Mouse (Mus musculus) CH12.LX (cell line): ENCODE results near the gene Gss. TPM values are rescaled to one million over a fixed set of nuclear protein-coding genes. Genes with fewer than 3 reads are reported as not detected.

ENCODE experiments used
- DNase-seq: peaks from one replicate; pipeline ENCODE4 v3.0.0-alpha.2; 2013; ENCODE audit errors: extremely low read depth
- H3K27ac ChIP-seq: 2 replicates; pipeline ENCODE4 v1.5.1; 2012; ENCODE audit warnings: low read depth, mild to moderate bottlenecking, control low read depth, moderate library complexity; ENCODE audit not compliant: insufficient read depth
- H3K27me3 ChIP-seq: replicated peaks from 2 replicates; pipeline ENCODE3; 2012; ENCODE audit warnings: inconsistent platforms
- H3K36me3 ChIP-seq, 2 experiments: replicated peaks in 1 of 2; 2 replicates each; pipeline versions ENCODE3 to v1.6.1; 2012; ENCODE audit warnings: inconsistent platforms in 1 of 2, low read length in 1 of 2, mild to moderate bottlenecking in 1 of 2, mixed read lengths in 1 of 2, moderate library complexity in 1 of 2; ENCODE audit not compliant: control insufficient read depth in 1 of 2, insufficient read depth in 1 of 2
- H3K4me1 ChIP-seq, 2 experiments: 2 replicates each; pipeline ENCODE4 v1.6.1; 2012; ENCODE audit warnings: inconsistent platforms in 1 of 2, moderate library complexity in 1 of 2; ENCODE audit not compliant: insufficient read depth in 2 of 2, control insufficient read depth in 1 of 2
- H3K4me2 ChIP-seq: 2 replicates; pipeline ENCODE4 v1.6.1; 2012; ENCODE audit warnings: low read depth, mild to moderate bottlenecking, control low read depth; ENCODE audit not compliant: poor library complexity, insufficient read depth, severe bottlenecking
- H3K4me3 ChIP-seq, 3 experiments: fragments of 150-350 bp in 1 of 3; sonication (generic) in 1 of 3; replicated peaks in 1 of 3; 2 replicates each; pipeline versions ENCODE3 to v1.5.1; 2011 to 2012; ENCODE audit warnings: low read depth in 2 of 3, low read length in 2 of 3, mild to moderate bottlenecking in 2 of 3, moderate library complexity in 2 of 3, control low read depth in 1 of 3, improper control_type of control experiment in 1 of 3, inconsistent platforms in 1 of 3, mixed read lengths in 1 of 3; ENCODE audit not compliant: poor library complexity in 1 of 3
- H3K79me2 ChIP-seq: replicated peaks from 2 replicates; pipeline ENCODE4 v1.6.1; 2012; ENCODE audit warnings: mild to moderate bottlenecking, moderate library complexity; ENCODE audit not compliant: control insufficient read depth, poor library complexity, insufficient read depth, severe bottlenecking; ENCODE audit errors: extremely low read depth
- H3K9ac ChIP-seq: 2 replicates; pipeline ENCODE4 v1.6.1; 2012; ENCODE audit warnings: low read depth, mild to moderate bottlenecking, control low read depth, moderate library complexity; ENCODE audit not compliant: insufficient read depth
- H3K9me3 ChIP-seq: replicated peaks from 2 replicates; pipeline ENCODE3; 2012; ENCODE audit warnings: low read length, inconsistent platforms, mixed read lengths
- CHD2 ChIP-seq: IDR thresholded peaks from 2 replicates; pipeline ENCODE4 v1.6.1; 2011; ENCODE audit warnings: low read length, improper control_type of control experiment
- CTCF ChIP-seq, 2 experiments: IDR thresholded peaks in 1 of 2; conservative IDR thresholded peaks in 1 of 2; 2 replicates each; pipeline ENCODE4 v1.5.1; 2011 to 2012; ENCODE audit warnings: low read depth in 2 of 2, low read length in 2 of 2, improper control_type of control experiment in 1 of 2, inconsistent platforms in 1 of 2, mild to moderate bottlenecking in 1 of 2, moderate library complexity in 1 of 2
- ELF1 ChIP-seq: IDR thresholded peaks from 2 replicates; pipeline ENCODE4 v1.6.1; 2014; ENCODE audit warnings: low read depth, mild to moderate bottlenecking, inconsistent platforms, low read length, improper control_type of control experiment
- GABPA ChIP-seq: IDR thresholded peaks from 2 replicates; pipeline ENCODE4 v1.6.1; 2012; ENCODE audit warnings: low read depth, low read length, improper control_type of control experiment, inconsistent platforms; ENCODE audit not compliant: insufficient replicate concordance
- JUND ChIP-seq: conservative IDR thresholded peaks from 2 replicates; pipeline ENCODE4 v1.6.1; 2011; ENCODE audit warnings: low read depth, low read length, improper control_type of control experiment
- KAT2A ChIP-seq: IDR thresholded peaks from 2 replicates; pipeline ENCODE4 v1.6.1; 2012; ENCODE audit warnings: low read length, improper control_type of control experiment, inconsistent platforms; ENCODE audit not compliant: insufficient replicate concordance
- MEF2A ChIP-seq: IDR thresholded peaks from 2 replicates; pipeline ENCODE4 v1.6.1; 2014; ENCODE audit warnings: low read depth, mild to moderate bottlenecking, inconsistent platforms, low read length, improper control_type of control experiment, borderline replicate concordance
- MXI1 ChIP-seq: IDR thresholded peaks from 2 replicates; pipeline ENCODE4 v1.6.1; 2011; ENCODE audit warnings: mild to moderate bottlenecking, low read depth, low read length, improper control_type of control experiment
- NRF1 ChIP-seq: IDR thresholded peaks from 2 replicates; pipeline ENCODE4 v1.6.1; 2014; ENCODE audit warnings: low read depth, mild to moderate bottlenecking, inconsistent platforms, low read length, improper control_type of control experiment, moderate library complexity
- POLR2AphosphoS2 ChIP-seq: IDR thresholded peaks from 2 replicates; pipeline ENCODE4 v1.6.1; 2011; ENCODE audit warnings: low read depth, low read length, improper control_type of control experiment
- TBP ChIP-seq: conservative IDR thresholded peaks from 2 replicates; pipeline ENCODE4 v1.6.1; 2011; ENCODE audit warnings: low read depth, low read length, improper control_type of control experiment
- USF1 ChIP-seq: IDR thresholded peaks from 2 replicates; pipeline ENCODE4 v1.6.1; 2014; ENCODE audit warnings: low read depth, mild to moderate bottlenecking, inconsistent platforms, low read length, improper control_type of control experiment
- USF2 ChIP-seq: conservative IDR thresholded peaks from 2 replicates; pipeline ENCODE4 v1.6.1; 2011; ENCODE audit warnings: low read depth, low read length, improper control_type of control experiment
- dilution Hi-C: fragments of 300-500 bp; cut with MboI; formaldehyde crosslinking; loops from 2 replicates; pipeline ENCODE4 v1.14.3; 2020; ENCODE audit warnings: low sequenced_read_pairs; ENCODE audit not compliant: extremely low pct_unique_long_range_greater_than_20kb, extremely low pct_ligation_motif_present
- in situ Hi-C: fragments of 300-500 bp; cut with MboI; formaldehyde crosslinking; loops from 3 replicates; pipeline ENCODE4 v1.14.3; 2019; ENCODE audit warnings: low sequenced_read_pairs, low pct_ligation_motif_present, low pct_unique_long_range_greater_than_20kb, mixed read lengths
- polyA plus RNA-seq: library from polyadenylated mRNA; unstranded; fragments of >175 nt; gene quantifications from 2 replicates; pipeline ENCODE4 v1.2.1, GENCODE M21; 2012; ENCODE audit warnings: low read depth; ENCODE audit not compliant: insufficient read length
- total RNA-seq, 2 experiments: library from RNA; depleted of rRNA; stranded (reverse); fragments of 300-350 nt in 1 of 2; fragments of >200 nt in 1 of 2; gene quantifications; 2 replicates each; pipeline ENCODE4 v1.2.3; 2012 to 2014

The Gss gene
- total and polyA plus RNA-seq, 3 experiments: 17.3 to 21.9 (median 18.0) TPM

- TF ChIP-seq TBP: no peak
- TF ChIP-seq USF2: no peak
- TF ChIP-seq, all 38 proteins: peak for 0
These were observed 38.1 kb downstream of the Gss start (continued) for GRCm38 (mm10) chr2:155554426-155554985.

DNA sequence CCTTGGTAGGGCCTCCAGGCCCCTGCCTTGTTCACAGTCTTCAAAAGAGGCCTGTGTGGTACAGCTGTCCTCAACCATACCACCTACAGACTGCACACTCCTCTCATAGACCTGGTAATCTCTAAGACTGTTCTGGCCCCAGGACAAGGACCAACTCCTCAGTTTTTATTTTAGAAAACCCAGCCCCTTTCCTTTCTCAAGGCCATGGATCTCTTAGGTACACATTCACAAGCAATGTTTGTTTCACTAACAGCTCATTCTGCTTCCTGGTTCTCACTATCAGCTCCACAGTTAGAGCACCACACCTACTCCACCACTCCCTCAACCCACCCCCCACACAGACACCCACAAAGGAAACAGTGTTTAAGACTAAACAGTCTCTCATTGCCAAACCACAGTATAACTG is 39.7 kb downstream of the Gss start:
- Histone ChIP-seq H3K4me2 (no peak overlapping the region), H3K27ac (no peak overlapping the region), H3K9ac (no peak overlapping the region), H3K9me3 (no peaks in the 10 kb centered on the region), H3K36me3 (no peaks in the 10 kb centered on the region)
- DNase-seq: no peak
- TF ChIP-seq KAT2A: no peak
- no peak for TF ChIP-seq CTCF (conservative IDR thresholded peaks at IDR 0.05 in 1 of 2, IDR thresholded peaks at IDR 0.05 in 1 of 2; ENCODE audit: low read depth in 2 of 2, low read length in 2 of 2)
- TF ChIP-seq, all 38 proteins: peak for 0
- H3K79me2 ChIP-seq: no peaks in the 10 kb centered on the region
- dilution Hi-C loops: no loop called here
- no peak overlapping the region for H3K4me3 ChIP-seq
- H3K27me3 ChIP-seq: no peaks in the 10 kb centered on the region
- in situ Hi-C loops: no loop called here
- no peaks in the 10 kb centered on the region for H3K4me1 ChIP-seq

GRCm38 (mm10) chr2:155552336-155552735 is 40.3 kb downstream of the Gss start:
- Histone ChIP-seq H3K9ac (no peak overlapping the region), H3K27ac (no peak overlapping the region), H3K27me3 (no peaks in the 10 kb centered on the region), H3K79me2 (no peaks in the 10 kb centered on the region), H3K36me3 (no peaks in the 10 kb centered on the region), H3K9me3 (no peaks in the 10 kb centered on the region), H3K4me1 (no peaks in the 10 kb centered on the region), H3K4me2 (no peak overlapping the region), H3K4me3 (no peak overlapping the region)
- no peak for DNase-seq
- in situ Hi-C loops: no loop called here
- TF ChIP-seq USF1 (no peak), ELF1 (no peak), CHD2 (no peak), MXI1 (no peak), POLR2AphosphoS2 (no peak), GABPA (no peak), JUND (no peak), MEF2A (no peak), NRF1 (no peak)
- dilution Hi-C loops: no loop called here
